Mouse (Mus musculus): Measurements from ENCODE around the gene Urod.

- TF ChIP-seq CTCF (conservative IDR thresholded peaks at IDR 0.05; ENCODE audit: insufficient read depth, insufficient read length, low read depth, low read length) (no peak), POLR2A (IDR thresholded peaks at IDR 0.05; ENCODE audit: low read depth, low read length) (no peak)
Measured at GRCm38 (mm10) chr4:116944055-116944454, 50.2 kb downstream of the Urod start.

Data from kidney, adult 2 months (tissue).